Mouse (Mus musculus) kidney, adult 2 months (tissue): ENCODE results near the gene Prkce.

Experiments
- CTCF ChIP-seq: fragments of 200-500 bp; conservative IDR thresholded peaks from 2 replicates; pipeline ENCODE4 v1.5.1; 2011; ENCODE audit warnings: low read depth, mild to moderate bottlenecking, control low read depth, low read length, moderate library complexity, mixed read lengths; ENCODE audit not compliant: insufficient read depth, insufficient read length
- POLR2A ChIP-seq: fragments of 200-500 bp; IDR thresholded peaks from one replicate; pipeline ENCODE4 v1.6.1; 2011; ENCODE audit warnings: low read depth, low read length, control low read depth

DNA sequence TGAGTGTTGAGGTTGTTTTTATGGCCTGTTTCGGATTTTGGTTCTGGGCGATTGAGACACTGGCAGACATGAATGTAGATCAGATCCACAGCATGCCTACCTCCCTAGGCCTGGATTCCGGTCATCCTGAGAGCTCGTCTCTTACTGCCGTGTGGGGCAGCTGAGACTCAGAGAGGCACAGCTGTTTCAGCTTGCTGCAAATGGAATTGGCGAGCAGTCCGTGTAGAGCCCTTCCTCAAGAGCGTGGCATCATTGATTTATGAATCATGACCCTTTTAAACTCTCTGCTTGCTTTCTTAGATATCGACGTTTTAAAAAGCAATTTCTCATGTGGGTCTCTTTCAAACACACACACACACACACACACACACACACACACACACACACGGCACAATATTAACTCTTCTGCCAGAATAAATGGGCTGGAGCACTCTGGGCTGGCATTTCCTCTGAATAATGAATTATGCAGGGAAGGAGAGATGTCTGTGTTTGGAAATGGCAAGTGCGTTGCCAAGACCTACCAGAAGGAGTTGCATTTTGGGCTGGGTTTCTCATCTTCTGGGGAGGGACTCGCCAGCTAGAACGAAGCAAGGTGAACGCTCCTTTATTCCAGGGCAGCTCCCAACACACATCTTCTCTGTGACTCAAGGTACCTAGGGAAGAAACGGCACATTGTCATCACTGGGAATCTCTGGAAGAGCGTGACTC, 137.5 kb downstream of the Prkce start:
- no peak for TF ChIP-seq CTCF
- no peak for TF ChIP-seq POLR2A
